Mouse (Mus musculus): ENCODE measurements around the gene Dgkg.

Dgkg gene

DNA sequence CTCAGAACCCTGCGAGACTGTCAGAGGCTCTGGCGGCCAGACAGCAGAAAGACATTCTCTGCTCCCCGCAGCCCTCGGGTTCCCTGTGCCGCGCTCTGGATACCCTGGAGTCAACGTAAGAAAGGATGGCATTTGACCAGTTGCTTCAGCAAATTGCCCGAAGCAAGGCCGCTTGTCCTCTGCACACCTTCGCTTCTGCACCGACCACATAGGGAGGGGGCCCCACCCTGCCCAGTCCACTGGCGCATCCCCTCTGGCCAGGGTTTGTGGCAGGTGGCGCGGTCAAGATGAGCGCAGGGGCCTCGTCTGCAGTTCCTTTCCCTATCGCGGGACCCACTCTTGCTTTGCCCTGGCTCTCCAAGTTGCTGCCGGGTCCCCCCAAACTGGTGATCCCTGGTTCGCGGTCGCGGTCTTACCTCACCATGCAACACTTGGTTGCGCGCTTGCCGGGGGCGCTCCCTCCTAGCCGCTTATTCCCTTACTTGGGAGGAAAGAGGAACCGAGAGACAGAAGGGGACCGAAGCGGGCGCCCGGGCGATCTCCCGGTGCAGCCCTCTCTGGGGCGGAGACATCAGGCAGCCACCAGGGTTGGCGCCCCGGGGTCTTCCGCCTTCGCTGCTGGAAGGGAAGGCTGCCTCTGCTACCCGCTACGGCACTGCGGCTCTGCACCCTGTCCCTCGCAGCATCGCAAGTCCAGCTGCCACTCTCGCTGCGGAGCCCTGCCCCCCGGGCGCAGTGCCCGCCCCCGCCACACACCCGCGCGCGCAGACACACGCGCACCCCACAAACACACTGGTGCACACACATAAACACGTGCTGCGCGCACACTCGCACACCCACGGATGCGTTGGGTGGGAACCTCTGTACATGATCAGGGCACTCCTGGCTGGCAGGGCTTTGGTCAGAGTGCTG lies at the start of gene Dgkg:
Gene Dgkg, minus strand, starts transcription at position 689 of the 912 bp plus-strand sequence.
- DNase-seq (ENCODE audit: inconsistent age in 2 of 2, low spot score in 1 of 2) = peak; percentile 36 to 75

DNA sequence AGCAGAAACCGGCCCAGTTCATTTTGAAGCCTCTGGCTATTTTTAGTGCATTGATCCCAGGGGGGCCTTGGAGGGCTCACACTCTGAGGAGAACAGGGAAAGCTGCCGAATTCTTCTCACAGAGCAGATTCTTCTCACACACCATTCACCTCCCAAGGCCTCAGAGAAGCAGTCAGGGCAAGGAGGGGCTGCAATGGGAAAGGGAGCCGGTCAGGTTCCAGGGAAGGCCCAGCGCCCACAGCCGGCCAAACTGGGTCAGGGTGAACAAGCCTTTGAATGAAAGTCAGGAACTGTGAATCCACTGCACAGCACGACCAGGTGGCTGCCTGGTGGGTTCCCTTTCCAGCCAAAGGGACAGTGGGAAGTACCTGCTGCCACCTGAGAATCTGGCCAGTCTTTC lies 47.9 kb upstream of the Dgkg start:
- DNase-seq (ENCODE audit: inconsistent age in 2 of 2, low spot score in 1 of 2) = no peak

DNA sequence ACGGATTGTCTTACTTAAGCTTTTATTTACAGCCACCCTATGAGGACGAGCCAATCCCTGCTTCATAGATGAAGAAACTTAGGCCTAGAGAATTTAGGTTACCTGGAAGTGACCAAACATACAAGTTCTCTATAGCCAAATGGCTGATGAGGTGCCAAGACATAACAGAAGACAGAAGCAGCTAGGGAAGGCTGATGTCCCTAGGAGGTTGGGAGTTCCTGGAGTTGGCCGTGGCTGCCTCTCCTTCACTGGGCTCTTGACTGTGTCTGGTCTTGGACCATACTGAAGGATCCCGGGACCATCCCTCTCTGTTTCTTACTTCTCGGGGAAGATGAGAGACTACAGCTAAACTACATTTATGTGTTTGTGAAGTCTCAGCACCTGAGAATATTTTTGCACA lies 47.1 kb upstream of the Dgkg start:
- no peak for DNase-seq (ENCODE audit: inconsistent age in 2 of 2, low spot score in 1 of 2)

DNA sequence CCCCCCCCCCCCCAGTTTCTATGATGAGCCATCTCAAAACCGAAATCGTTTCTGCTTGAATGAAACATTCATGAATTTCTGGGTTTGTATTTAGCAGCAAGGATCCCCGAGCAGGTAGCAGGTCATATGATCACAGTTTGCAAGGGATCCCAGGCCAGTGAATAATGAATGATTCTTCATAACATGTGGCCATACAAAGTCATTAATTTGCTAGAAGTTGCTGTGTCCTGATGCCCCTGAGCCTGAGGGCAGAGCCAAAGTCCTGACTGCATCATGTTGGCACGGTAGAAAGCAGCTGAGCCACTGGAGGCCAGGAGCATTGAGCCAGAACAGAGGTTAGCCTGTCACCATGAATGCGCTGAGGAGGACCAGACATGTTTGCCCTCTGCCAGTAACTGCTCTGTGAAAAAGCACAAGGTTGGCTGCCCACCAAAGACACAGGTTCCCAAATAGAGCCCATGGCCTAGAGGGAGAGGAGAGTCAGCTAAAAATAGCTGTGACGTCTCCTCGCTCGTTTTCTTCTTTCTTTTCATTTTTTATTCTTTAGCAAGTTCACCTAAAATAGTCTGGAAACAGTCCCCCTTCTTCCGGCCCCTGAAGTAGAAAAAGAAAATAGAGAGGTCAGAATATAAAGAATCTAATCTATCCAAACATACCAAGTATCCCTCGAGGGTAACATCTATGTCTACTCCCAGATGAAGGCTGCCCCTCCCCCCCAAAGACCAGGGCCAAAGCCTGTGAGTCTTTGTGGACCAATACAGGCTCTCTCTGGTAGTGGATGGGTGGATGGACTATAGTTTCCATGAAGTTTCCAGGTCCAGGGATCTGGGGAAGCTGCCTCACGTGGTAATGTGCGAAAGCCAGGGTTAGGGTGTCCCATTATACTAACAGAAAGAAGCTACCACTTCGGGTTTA lies 42.1 kb upstream of the Dgkg start:
- peak; percentile 9 to 29 for DNase-seq (ENCODE audit: inconsistent age in 2 of 2, low spot score in 1 of 2)

DNA sequence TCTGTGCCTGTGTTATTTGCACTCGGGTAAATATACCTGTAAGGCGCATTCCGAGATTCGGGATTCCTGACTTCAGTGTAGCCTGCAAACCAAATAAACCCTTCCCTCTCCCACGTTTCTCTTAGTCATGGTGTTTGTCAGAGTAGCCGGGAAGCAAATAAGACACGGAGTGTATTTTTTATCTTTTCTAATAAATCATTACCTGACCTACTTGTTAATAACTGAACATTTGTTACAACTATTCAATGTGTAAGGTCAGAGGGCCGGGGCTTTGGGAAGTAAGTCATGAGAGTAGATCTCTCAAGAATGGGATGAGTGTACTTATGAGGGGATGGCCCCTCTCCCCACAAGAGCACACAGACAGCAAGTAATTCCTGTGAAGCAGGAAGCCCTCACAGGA lies 41.1 kb upstream of the Dgkg start:
- no peak for DNase-seq (ENCODE audit: inconsistent age in 2 of 2, low spot score in 1 of 2)

DNA sequence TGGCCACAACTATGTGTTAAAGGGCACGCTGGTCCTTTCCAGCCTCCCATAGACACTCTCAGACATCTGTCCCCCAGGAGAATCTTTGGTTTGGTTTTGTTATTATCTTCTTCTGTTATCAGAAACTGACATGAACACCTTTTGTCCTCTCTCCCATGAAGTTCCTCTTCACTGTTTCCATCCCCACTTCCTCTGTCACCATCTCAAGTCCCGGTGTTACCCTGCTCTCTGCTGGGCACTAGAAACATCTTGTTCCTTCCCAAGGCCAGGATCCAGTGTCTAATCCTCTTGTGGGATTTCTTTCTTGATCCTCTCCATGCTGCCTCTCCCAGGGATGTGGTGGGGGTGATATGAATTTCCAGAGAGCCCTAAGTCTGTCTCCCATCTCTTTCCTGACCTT lies 32.6 kb upstream of the Dgkg start:
- DNase-seq (ENCODE audit: inconsistent age in 2 of 2, low spot score in 1 of 2) = no peak

DNA sequence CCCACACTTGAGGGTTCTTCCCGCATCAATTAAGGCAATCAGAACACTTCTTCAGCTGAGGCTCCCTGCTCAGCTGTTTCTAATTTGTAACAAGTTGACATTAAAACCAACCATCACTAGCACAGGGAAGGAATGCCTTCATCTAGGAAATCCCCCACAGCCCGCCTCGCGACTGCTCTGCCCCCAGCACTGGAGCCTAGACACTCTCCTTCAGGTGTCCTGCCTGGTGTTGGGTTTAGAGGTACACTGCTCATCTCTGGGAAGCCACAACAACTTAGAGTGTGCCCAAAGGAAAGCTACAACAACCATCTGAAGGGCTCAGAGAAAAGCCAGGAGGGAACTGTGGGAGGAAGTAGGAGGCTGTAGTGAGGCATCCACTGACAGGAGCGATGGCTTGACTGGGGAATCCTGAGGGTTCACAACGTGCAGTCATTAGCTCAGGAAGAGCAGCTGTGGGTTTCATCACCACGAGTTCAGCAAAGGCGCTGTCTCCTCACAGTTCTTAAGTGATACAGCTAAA lies 30.8 kb upstream of the Dgkg start:
- DNase-seq (ENCODE audit: inconsistent age in 2 of 2, low spot score in 1 of 2) = no peak

DNA sequence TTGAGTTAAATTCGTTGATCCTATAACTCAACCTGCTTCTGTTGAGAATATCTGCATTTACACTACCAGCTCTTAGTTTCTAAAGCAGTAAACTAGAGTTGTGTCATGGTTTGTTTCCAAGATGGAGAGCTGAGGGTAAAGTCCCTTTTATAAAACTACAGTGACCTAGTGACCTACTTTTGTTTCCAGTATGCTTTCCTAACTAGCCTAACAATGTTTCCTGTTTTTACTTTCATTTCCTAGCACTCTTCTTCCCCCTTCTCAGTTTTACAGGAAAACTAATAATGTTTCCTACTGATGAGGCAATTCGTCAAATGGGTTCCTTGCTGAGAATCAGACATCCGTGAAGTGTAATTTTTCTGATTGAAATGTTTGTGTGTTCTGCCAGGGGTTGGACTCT lies 26.6 kb upstream of the Dgkg start:
- DNase-seq (ENCODE audit: inconsistent age in 2 of 2, low spot score in 1 of 2) = no peak

DNA sequence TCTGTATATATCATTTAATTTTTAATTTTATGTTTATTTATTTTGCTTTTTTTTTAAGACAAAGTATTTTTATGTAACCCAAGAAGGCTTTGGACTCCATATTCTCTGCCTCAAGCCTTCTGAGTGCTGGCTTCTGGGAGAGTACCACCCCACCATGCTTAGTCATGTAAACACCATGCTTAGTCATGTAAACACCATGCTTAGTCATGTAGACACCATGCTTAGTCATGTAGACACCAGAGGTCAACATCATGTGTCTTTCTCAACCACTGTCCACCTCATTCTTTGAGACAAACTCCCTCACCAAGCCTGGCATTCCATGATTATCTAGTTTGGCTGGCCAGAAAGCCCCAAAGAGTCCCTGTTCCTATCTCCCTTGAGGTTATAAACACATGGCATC lies 25.7 kb upstream of the Dgkg start:
- DNase-seq (ENCODE audit: inconsistent age in 2 of 2, low spot score in 1 of 2) = no peak

DNA sequence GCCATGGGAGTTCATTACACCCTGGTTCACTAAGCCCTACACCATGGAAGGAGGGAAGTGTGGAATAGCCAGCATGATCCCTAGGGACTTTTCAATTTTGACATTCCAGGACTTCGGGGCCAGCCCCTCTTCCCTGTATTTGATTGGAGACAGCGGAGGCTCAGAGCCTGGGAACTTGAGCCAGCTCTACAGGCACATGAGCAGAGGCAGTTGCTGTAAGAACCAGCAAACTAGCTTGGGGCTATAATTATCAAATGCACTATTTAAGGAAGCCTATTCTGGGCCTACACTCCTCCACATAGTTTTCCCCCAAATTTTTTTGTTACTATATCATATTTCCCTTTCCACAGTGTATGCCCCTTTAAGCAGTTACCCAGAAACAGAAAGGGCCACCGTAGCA lies 22.6 kb upstream of the Dgkg start:
- DNase-seq (ENCODE audit: inconsistent age in 2 of 2, low spot score in 1 of 2) = no peak

DNA sequence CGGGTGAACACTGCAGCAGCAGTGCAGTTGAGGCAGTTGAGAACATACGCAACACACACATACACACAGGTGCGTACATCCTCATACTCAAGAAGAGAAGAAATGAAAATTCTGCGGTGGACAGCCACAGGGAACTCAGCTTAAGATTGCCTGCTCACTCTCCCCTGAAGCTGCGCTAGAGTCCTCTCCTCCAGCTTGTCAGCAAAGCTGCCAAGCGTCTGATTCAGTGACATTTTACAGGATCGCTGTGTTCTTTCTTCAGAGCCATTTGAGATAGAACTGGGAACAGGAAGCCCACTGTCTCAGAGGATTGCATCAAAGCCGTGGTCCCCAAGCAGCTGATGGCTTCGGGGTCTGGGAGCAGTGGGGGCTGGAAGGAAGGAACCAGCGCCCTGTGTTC lies 17.6 kb upstream of the Dgkg start:
- peak in 1 of 2 experiments; percentile 13 for DNase-seq (ENCODE audit: inconsistent age in 2 of 2, low spot score in 1 of 2)

DNA sequence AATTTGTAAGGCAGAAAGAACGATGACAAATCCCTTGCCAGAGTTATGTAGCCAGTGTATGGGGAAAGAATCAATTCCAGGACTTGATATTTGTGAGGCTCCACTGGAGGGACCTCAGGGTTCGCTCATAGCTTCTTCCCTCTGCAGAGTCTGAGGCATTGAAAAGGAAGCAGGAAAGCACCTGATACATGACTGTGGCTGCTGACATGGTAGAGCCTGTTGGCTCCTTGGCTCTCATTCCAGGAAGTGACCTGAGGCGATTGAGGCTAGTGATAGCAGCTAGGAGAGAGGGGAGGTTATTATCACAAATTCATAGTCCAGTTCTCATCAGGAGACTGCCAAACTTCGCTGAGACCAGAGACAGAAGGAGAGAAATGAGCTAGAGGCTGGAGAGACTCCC lies 17.1 kb upstream of the Dgkg start:
- no peak for DNase-seq (ENCODE audit: inconsistent age in 2 of 2, low spot score in 1 of 2)

DNA sequence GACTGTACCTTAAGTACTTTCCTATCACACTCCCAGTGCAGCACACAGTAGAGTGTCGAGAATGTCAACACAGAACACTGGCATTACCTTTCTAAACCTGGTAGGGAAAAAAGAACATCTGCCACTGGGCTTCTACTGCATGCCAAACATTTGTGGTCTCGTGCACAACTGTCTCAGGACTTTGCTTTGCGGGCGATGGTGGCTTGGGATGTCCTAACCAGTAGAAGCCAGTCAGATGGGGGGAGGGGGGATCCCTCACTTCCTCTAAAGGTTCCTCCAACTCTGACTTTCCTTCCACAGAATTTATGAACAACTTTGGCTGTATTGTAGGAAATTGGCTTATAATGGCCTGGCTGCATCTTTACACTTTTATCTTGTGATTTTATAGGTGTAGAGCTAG lies 7.0 kb upstream of the Dgkg start:
- no peak for DNase-seq (ENCODE audit: inconsistent age in 2 of 2, low spot score in 1 of 2)

DNA sequence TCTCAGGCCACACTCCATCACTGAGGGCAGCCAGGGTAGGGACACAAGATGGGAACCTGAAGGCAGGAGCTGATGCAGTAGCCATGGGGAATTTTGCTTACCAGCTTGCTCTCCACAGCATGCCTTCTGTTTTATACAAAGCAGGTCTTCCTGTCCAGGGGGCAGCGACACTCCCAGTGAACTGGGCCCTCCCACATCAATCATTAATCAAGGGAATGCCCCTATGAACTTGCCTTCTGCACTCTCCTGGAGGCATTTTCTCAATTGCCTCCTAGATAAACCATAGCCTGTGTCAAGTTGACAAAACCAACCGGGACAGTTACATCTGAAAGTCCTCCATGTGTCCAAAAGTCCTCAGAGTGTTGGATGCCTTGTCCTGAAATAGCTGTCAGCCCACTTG lies 6.1 kb upstream of the Dgkg start:
- no peak for DNase-seq (ENCODE audit: inconsistent age in 2 of 2, low spot score in 1 of 2)

DNA sequence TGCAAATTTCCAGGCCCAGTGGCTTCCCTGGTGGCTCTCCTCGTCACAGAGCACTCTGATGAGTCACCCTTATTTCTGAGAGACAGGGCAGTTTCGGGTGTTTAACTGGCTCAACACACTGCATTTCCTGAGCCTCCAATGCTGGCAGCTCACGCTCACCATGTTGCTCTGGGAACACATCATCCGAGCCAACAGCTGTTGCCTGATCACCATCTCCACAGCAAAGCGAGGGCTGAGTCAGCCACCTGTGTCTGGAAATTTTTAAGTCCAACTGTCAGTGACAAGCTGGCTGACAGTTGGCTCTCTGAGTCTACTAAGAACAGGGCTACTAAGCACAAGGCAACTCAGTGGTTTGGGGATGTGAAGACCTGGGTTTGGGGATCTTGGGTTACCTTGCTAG lies 4.1 kb upstream of the Dgkg start:
- peak; percentile 29 to 52 for DNase-seq (ENCODE audit: inconsistent age in 2 of 2, low spot score in 1 of 2)

DNA sequence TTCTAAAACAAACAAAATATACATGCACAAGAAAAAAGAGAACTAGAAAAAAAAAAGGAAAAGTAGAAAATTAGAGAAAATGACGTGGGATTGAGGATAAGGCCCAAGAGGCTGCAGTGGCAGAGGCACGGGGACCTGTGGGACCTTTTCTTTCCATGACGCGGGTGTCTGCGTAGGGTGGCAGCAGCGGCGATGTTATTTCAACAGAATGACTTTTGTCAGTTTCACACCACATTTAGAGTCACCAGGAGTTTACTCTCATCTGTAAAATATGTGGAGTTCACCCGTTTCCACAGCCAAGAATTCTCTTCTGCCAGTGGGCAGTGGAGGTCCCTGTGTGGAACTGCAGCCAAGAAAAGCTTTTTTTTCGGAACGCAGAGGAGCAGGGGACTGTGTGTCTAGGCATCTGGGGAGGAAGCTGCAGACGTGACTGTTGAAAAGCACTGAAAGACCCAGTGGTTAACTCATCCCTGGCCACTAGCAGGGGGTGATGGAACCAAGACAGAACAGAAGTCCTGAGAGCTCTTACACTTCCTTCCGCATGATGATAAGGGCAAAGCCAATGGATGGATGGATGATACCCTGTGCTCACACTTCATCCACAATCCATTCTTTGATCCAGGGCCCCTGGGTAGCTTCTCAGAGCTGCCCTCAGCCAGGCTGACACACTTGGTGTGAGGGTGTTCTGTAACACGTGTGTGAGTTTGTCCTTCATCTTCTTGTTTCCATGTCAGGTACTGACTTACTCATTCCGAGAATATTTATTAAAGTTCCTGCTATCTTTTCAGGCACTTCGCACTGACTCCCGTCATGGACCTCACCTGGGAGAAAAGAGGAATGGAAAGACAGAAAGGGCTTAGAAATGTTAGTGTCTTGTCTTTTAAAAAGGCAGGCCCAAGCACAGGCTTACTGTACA lies 1.1 kb upstream of the Dgkg start:
- no peak for DNase-seq (ENCODE audit: inconsistent age in 2 of 2, low spot score in 1 of 2)

DNA sequence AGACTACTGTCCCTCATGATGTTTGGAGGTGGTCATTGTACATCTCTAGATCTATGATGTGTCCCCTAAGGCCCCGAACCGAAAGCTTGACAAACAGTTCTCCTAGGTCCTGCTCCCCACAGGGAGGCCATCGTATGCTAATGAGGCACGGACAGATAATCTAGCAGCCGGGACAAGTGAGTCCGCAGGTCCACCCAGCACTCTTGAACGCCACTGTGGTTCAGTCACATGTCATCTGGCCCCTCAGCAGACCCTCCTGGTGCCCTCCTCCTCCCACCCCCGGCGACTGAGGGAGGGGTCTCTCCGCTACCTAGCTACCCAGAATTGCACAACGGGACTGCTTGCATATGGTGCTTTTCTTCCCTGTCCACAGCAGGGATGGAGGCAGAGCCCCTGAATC lies 1.2 kb downstream of the Dgkg start:
- peak in 1 of 2 experiments; percentile 47 for DNase-seq (ENCODE audit: inconsistent age in 2 of 2, low spot score in 1 of 2)

DNA sequence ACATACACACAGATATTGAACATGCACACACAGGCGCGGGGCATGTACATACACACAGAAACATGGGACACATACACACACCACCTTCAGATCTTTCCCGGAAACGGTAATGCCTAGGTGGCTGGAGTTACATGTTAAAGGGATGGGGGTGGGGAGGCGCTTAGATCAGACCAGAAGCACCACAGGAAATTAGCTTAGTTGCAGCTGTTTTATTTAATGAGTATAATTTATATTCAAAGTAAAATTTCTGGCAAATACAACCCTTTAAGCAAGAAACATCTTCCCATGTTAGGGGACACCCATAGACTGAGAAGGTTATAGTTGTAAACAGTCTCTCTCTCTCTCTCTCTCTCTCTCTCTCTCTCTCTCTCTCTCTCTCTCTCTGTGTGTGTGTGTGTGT lies 1.8 kb downstream of the Dgkg start:
- DNase-seq (ENCODE audit: inconsistent age in 2 of 2, low spot score in 1 of 2) = no peak

DNA sequence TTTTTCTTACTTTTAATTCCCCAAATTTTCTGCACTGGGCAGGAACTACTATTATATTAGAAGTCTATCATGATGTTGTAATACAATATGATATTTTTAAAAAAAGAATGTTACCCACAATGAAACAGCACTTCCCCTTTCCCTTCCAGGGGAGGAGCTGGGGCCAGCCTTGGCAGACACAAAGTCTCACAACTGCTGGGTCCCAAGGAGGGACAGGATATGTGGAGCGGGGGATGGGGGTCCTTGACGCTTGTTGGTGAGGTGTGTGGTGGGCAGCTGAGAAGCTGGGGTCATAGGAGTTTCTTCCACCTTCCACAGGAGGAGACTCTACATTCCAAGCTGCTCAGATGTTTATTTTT lies 2.6 kb downstream of the Dgkg start:
- no peak for DNase-seq (ENCODE audit: inconsistent age in 2 of 2, low spot score in 1 of 2)

DNA sequence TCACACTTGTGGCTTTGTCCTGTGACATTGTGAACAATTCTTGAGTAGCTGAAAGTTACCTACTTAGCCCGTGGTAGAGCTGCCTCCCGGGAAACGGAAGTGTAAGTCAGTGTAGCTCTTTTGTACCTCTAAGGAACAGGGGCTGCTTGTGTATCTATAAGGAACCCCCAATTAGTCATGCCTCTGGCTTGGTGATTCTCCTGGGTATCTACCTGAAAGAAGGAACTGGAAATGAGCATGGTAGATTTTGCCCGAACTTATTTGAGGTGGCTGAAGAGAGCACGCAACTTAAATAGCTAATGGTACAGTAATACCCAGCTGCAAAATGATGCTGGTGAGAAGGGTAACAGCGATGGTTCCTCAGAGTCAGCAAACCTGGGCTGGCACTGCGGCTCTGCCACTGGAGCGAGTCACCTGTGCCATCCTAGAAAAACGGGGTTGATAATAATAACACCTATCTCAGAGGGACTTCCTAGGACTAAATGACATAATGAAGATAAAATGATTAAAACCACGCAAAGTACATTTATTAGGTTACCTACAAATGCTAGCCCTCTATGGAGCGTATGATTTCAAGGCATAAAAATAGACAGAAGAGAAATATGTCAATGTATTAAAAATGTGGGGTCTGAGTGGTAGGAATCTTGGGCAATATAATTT lies 3.1 kb downstream of the Dgkg start:
- DNase-seq (ENCODE audit: inconsistent age in 2 of 2, low spot score in 1 of 2) = no peak
